Mouse (Mus musculus): ENCODE measurements at regions not wholly inside any gene's neighbourhood (a gene's known extent, or its start where the extent isn't known, plus 50 kb on each side); places are given as distances from the start of the nearest gene placed in this dataset.

- DNase-seq (ENCODE audit: low spot score in 2 of 2), result no peak
Measured at GRCm38 (mm10) chr10:54269785-54270184, 193.4 kb upstream of the Man1a start.

- no peak for DNase-seq (ENCODE audit: low spot score in 2 of 2)
Measured at GRCm38 (mm10) chr10:54269354-54269753, 192.9 kb upstream of the Man1a start.

GRCm38 (mm10) chr10:54266656-54267055, 190.2 kb upstream of the Man1a start:
- DNase-seq (ENCODE audit: low spot score in 2 of 2), result no peak

- no peak for DNase-seq (ENCODE audit: low spot score in 2 of 2)
Measured at GRCm38 (mm10) chr10:54254874-54255641, 178.6 kb upstream of the Man1a start.

GRCm38 (mm10) chr10:54244995-54245394, 168.6 kb upstream of the Man1a start:
- DNase-seq (ENCODE audit: low spot score in 2 of 2), result no peak

GRCm38 (mm10) chr10:54202362-54202761, 126.0 kb upstream of the Man1a start:
- DNase-seq (ENCODE audit: low spot score in 2 of 2), result no peak

- no peak for DNase-seq (ENCODE audit: low spot score in 2 of 2)
Measured at GRCm38 (mm10) chr10:54201727-54202126, 125.3 kb upstream of the Man1a start.

- no peak for DNase-seq (ENCODE audit: low spot score in 2 of 2)
Measured at GRCm38 (mm10) chr10:54182670-54183069, 106.3 kb upstream of the Man1a start.

GRCm38 (mm10) chr10:54169320-54169719, 92.9 kb upstream of the Man1a start:
- peak; percentile 2 to 6 for DNase-seq (ENCODE audit: low spot score in 2 of 2)

GRCm38 (mm10) chr10:54161091-54161742, 84.8 kb upstream of the Man1a start:
- no peak for DNase-seq (ENCODE audit: low spot score in 2 of 2)

- DNase-seq (ENCODE audit: low spot score in 2 of 2), result no peak
Measured at GRCm38 (mm10) chr10:54153928-54154327, 77.5 kb upstream of the Man1a start.

- DNase-seq (ENCODE audit: low spot score in 2 of 2), result no peak
Measured at GRCm38 (mm10) chr10:54132634-54133033, 56.2 kb upstream of the Man1a start.
